Mouse (Mus musculus) mammary gland, adult 2 months (tissue): ENCODE data around the gene Gm5935. TPM values are rescaled to one million over a fixed set of nuclear protein-coding genes. Genes with fewer than 3 reads are reported as not detected.

Experiments used
- polyA plus RNA-seq: library from polyadenylated mRNA; depleted of rRNA; stranded (reverse); fragments of >200 nt; gene quantifications from 2 replicates; pipeline ENCODE4 v1.2.3, GENCODE M21; 2012; ENCODE audit warnings: low replicate concordance; rRNA removed

Gm5935 gene
- not detected in 2 replicates for polyA plus RNA-seq

GRCm38 (mm10) chrX:24775064-24775463 is at the start of gene Gm5935:
Gm5935 (minus strand) TSS chrX:24775164.

Other genes starting within 250 kb of the Gm5935 start
- gene Gm4297, start 200.3 kb downstream of the Gm5935 start, polyA plus RNA-seq = not detected in 2 replicates